15 mouse cellular contexts compared by ENCODE assay signal in the genomic region with DNA sequence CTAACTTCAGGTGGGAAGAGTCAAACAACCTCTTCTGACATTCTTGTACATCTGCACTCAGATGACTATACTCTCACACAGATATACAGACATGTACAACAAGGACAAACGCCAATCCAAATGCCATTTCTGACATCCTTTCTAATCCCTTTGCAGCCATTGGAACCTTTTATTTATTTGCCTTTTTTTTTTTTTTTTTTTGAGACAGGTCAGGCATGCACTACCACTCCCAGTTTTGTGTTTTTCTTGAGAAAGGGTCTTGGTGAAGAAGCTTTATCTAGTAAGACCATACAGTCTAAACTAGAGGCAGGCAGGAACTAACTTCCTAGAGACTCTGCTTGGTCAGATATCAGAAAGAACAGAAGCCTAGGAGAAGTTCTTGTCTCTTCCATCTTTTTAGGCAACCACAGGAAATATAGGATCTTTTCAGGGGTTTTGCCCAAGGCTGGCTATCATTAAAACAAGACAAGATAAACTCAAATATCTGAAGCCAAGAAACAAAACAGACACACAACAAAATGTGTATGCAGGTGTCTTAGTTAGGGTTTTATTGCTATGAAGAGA. TPM values are rescaled to one million over a fixed set of nuclear protein-coding genes. Genes with fewer than 3 reads are reported as not detected.
"Had no signal": no experiment of that assay in that cellular context is flagged by ENCODE, and none has a peak within 500 bp of the region (broad histone marks: within the 10 kb centered on the region; RNA-seq: fewer than 3 reads in every experiment).

No protein-coding gene starts in this region.

- H3K4me3 ChIP-seq: layer of hippocampus, adult 2 months; limb, embryonic 10.5 days; limb, embryonic 13.5 days; lung, embryonic 15.5 days had no signal

- H3K9ac ChIP-seq: limb, embryonic 13.5 days; lung, embryonic 15.5 days had no signal

- H3K9me3 ChIP-seq: limb, embryonic 10.5 days; limb, embryonic 13.5 days; lung, embryonic 15.5 days had no signal

- DNase-seq: kidney, adult 18-20 months; kidney, adult 9 months; kidney, postnatal 14 days; layer of hippocampus, adult 9-11 months; lung, adult 18-20 months; lung, postnatal 10 days; lung, postnatal 36 days; midbrain, embryonic 14.5 days; thymus, adult 18-20 months; thymus, postnatal 36 days had no signal

- H3K27me3 ChIP-seq: limb, embryonic 13.5 days; lung, embryonic 15.5 days had no signal

- H3K4me2 ChIP-seq: limb, embryonic 13.5 days; lung, embryonic 15.5 days had no signal

- H3K27ac ChIP-seq: limb, embryonic 10.5 days; limb, embryonic 13.5 days; lung, embryonic 15.5 days had no signal

RNA-seq across cellular contexts. Expression of gene Klhl10, which starts 23.6 kb away (rescaled TPM):
- polyA plus RNA-seq: small intestine, adult 2 months had no signal
